Mouse (Mus musculus) MEL (cell line): Measurements from ENCODE around the gene Baz1a. TPM values are rescaled to one million over a fixed set of nuclear protein-coding genes. Genes with fewer than 3 reads are reported as not detected.

Experiments
- DNase-seq: peaks from one replicate; pipeline ENCODE4 v3.0.0; 2011; ENCODE audit warnings: low read depth, low spot score
- H3K27ac ChIP-seq: 2 replicates; pipeline ENCODE4 v1.5.1; 2012; ENCODE audit warnings: low read depth, mild to moderate bottlenecking, control low read depth, low read length, moderate library complexity; ENCODE audit not compliant: control insufficient read depth
- H3K27me3 ChIP-seq, 2 experiments: fragments of 150-350 bp in 1 of 2; sonication (generic) in 1 of 2; 2 replicates each; pipeline ENCODE4 v1.6.1; 2012; ENCODE audit warnings: low read length in 2 of 2, mild to moderate bottlenecking in 2 of 2, improper control_type of control experiment in 1 of 2, moderate library complexity in 1 of 2; ENCODE audit not compliant: insufficient read depth in 2 of 2, control insufficient read depth in 1 of 2
- H3K36me3 ChIP-seq, 2 experiments: 2 replicates each; pipeline ENCODE4 v1.6.1; 2012 to 2014; ENCODE audit warnings: low read length in 2 of 2, improper control_type of control experiment in 1 of 2, inconsistent platforms in 1 of 2, mild to moderate bottlenecking in 1 of 2; ENCODE audit not compliant: insufficient read depth in 2 of 2, control insufficient read depth in 1 of 2
- H3K4me1 ChIP-seq, 2 experiments: fragments of 150-350 bp in 1 of 2; sonication (generic) in 1 of 2; 2 replicates each; pipeline ENCODE4 v1.6.1; 2012; ENCODE audit warnings: low read length in 2 of 2, improper control_type of control experiment in 1 of 2, mild to moderate bottlenecking in 1 of 2; ENCODE audit not compliant: insufficient read depth in 2 of 2, control insufficient read depth in 1 of 2
- H3K4me3 ChIP-seq, 2 experiments: fragments of 150-350 bp in 1 of 2; sonication (generic) in 1 of 2; 2 replicates each; pipeline ENCODE4 v1.5.1; 2012; ENCODE audit warnings: low read depth in 2 of 2, low read length in 2 of 2, mild to moderate bottlenecking in 2 of 2, moderate library complexity in 2 of 2, control low read depth in 1 of 2, improper control_type of control experiment in 1 of 2; ENCODE audit not compliant: control insufficient read depth in 1 of 2, insufficient read depth in 1 of 2
- H3K79me2 ChIP-seq: 2 replicates; pipeline ENCODE4 v1.6.1; 2012; ENCODE audit warnings: mild to moderate bottlenecking, low read length, moderate library complexity; ENCODE audit not compliant: control insufficient read depth, poor library complexity, insufficient read depth
- H3K9ac ChIP-seq: 2 replicates; pipeline ENCODE4 v1.6.1; 2012; ENCODE audit warnings: low read depth, mild to moderate bottlenecking, control low read depth, low read length, moderate library complexity; ENCODE audit not compliant: control insufficient read depth, poor library complexity, severe bottlenecking
- H3K9me3 ChIP-seq: fragments of 150-350 bp; sonication (generic); replicated peaks from 2 replicates; pipeline ENCODE4 v1.6.1; 2012; ENCODE audit warnings: mild to moderate bottlenecking, low read length, improper control_type of control experiment, moderate library complexity; ENCODE audit not compliant: insufficient read depth
- CHD1 ChIP-seq: IDR thresholded peaks from 2 replicates; pipeline ENCODE4 v1.6.1; 2012; ENCODE audit warnings: low read depth, mild to moderate bottlenecking, inconsistent platforms, low read length, improper control_type of control experiment
- CHD2 ChIP-seq: IDR thresholded peaks from 2 replicates; pipeline ENCODE4 v1.6.1; 2011; ENCODE audit warnings: low read length, improper control_type of control experiment
- ELF1 ChIP-seq: IDR thresholded peaks from 2 replicates; pipeline ENCODE4 v1.6.1; 2014; ENCODE audit warnings: low read depth, mild to moderate bottlenecking, inconsistent platforms, low read length, improper control_type of control experiment, moderate library complexity
- GABPA ChIP-seq: IDR thresholded peaks from 2 replicates; pipeline ENCODE4 v1.6.1; 2012; ENCODE audit warnings: low read depth, mild to moderate bottlenecking, inconsistent platforms, low read length, improper control_type of control experiment, moderate library complexity
- JUND ChIP-seq: IDR thresholded peaks from 2 replicates; pipeline ENCODE4 v1.6.1; 2011; ENCODE audit warnings: low read depth, mild to moderate bottlenecking, improper control_type of control experiment, low read length
- MAX ChIP-seq: IDR thresholded peaks from 2 replicates; pipeline ENCODE4 v1.6.1; 2011; ENCODE audit warnings: low read length, improper control_type of control experiment
- MXI1 ChIP-seq: IDR thresholded peaks from 2 replicates; pipeline ENCODE4 v1.6.1; 2011; ENCODE audit warnings: mild to moderate bottlenecking, low read depth, low read length, improper control_type of control experiment
- MYB ChIP-seq: IDR thresholded peaks from 2 replicates; pipeline ENCODE4 v1.6.1; 2011; ENCODE audit warnings: mild to moderate bottlenecking, low read depth, low read length, improper control_type of control experiment
- MYC ChIP-seq: IDR thresholded peaks from 2 replicates; pipeline ENCODE4 v1.6.1; 2011; ENCODE audit warnings: low read depth, mild to moderate bottlenecking, low read length, improper control_type of control experiment, moderate library complexity
- NELFE ChIP-seq: IDR thresholded peaks from 2 replicates; pipeline ENCODE4 v1.6.1; 2011; ENCODE audit warnings: low read depth, low read length, improper control_type of control experiment
- POLR2AphosphoS2 ChIP-seq: IDR thresholded peaks from 2 replicates; pipeline ENCODE4 v1.6.1; 2011; ENCODE audit warnings: low read length, improper control_type of control experiment
- RCOR1 ChIP-seq: IDR thresholded peaks from 2 replicates; pipeline ENCODE4 v1.6.1; 2012; ENCODE audit warnings: low read depth, mild to moderate bottlenecking, inconsistent platforms, low read length, improper control_type of control experiment
- SIN3A ChIP-seq: IDR thresholded peaks from 2 replicates; pipeline ENCODE4 v1.6.1; 2012; ENCODE audit warnings: low read length, improper control_type of control experiment, inconsistent platforms
- SMC3 ChIP-seq: IDR thresholded peaks from 2 replicates; pipeline ENCODE4 v1.6.1; 2011; ENCODE audit warnings: low read depth, low read length, improper control_type of control experiment
- TCF12 ChIP-seq: IDR thresholded peaks from 2 replicates; pipeline ENCODE4 v1.6.1; 2014; ENCODE audit warnings: low read depth, mild to moderate bottlenecking, inconsistent platforms, low read length, improper control_type of control experiment, moderate library complexity
- USF2 ChIP-seq, 2 experiments: IDR thresholded peaks; 2 replicates each; pipeline ENCODE4 v1.6.1; 2011 to 2012; ENCODE audit warnings: improper control_type of control experiment in 2 of 2, low read length in 2 of 2, borderline replicate concordance in 1 of 2, inconsistent platforms in 1 of 2, low read depth in 1 of 2, mild to moderate bottlenecking in 1 of 2; ENCODE audit not compliant: insufficient read depth in 1 of 2
- ZKSCAN1 ChIP-seq: IDR thresholded peaks from 2 replicates; pipeline ENCODE4 v1.6.1; 2012; ENCODE audit warnings: low read depth, mild to moderate bottlenecking, inconsistent platforms, low read length, improper control_type of control experiment, moderate library complexity
- ZMIZ1 ChIP-seq: IDR thresholded peaks from 2 replicates; pipeline ENCODE4 v1.6.1; 2012; ENCODE audit warnings: low read depth, mild to moderate bottlenecking, inconsistent platforms, low read length, improper control_type of control experiment, moderate library complexity
- ZNF384 ChIP-seq: IDR thresholded peaks from 2 replicates; pipeline ENCODE4 v1.6.1; 2012; ENCODE audit warnings: low read depth, mild to moderate bottlenecking, inconsistent platforms, low read length, improper control_type of control experiment
- polyA plus RNA-seq, 2 experiments: library from polyadenylated mRNA; stranded (reverse) in 1 of 2; unstranded in 1 of 2; fragments of >175 nt in 1 of 2; fragments of >200 nt in 1 of 2; gene quantifications; 2 replicates each; pipeline versions ENCODE4 v1.2.1 to v1.2.4; 2012; ENCODE audit warnings: low replicate concordance in 2 of 2, low read depth in 1 of 2; ENCODE audit not compliant: insufficient read length in 2 of 2, insufficient read depth in 1 of 2, missing spikeins in 1 of 2
- total RNA-seq: library from RNA; depleted of rRNA; stranded (reverse); fragments of 300-350 nt; gene quantifications from 2 replicates; pipeline ENCODE4 v1.2.3, GENCODE M21; 2012

Gene Baz1a
- total and polyA plus RNA-seq, 3 experiments, result 39.8 to 203 (median 46.0) TPM

DNA sequence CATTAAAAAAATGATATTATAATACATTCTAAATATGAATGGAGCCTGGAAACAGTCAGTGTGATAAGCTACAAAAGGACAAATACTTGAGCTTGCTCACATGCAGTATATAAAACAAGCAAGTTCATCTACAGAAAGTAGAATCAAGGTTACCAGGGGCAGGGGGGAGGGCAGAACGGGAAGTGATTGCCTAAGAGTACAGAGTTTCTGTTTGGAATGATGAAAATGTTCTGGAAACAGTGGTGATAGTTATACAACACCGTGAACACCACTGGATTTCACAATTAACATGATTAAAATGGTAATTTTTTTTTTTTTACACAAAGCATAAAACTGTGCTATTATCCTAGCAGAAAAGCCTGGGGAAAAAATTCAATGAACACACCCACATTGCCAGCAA, 54.6 kb downstream of the Baz1a start:
- Histone ChIP-seq H3K79me2 (peaks cover 62% of the 10 kb centered on the region), H3K4me1 (peaks cover 0 to 3% of the 10 kb centered on the region in 2 experiments; a peak in 2 of 4 replicates), H3K27me3 (no peaks in the 10 kb centered on the region), H3K9me3 (no peaks in the 10 kb centered on the region), H3K36me3 (peaks cover 20 to 42% of the 10 kb centered on the region in 2 experiments), H3K9ac (no peak overlapping the region), H3K27ac (no peak overlapping the region), H3K4me3 (no peak overlapping the region)
- no peak for DNase-seq
- no peak for TF ChIP-seq MYB
- TF ChIP-seq MXI1, result no peak
- TF ChIP-seq NELFE, result no peak
- TF ChIP-seq SIN3A, result no peak
- no peak for TF ChIP-seq MYC

DNA sequence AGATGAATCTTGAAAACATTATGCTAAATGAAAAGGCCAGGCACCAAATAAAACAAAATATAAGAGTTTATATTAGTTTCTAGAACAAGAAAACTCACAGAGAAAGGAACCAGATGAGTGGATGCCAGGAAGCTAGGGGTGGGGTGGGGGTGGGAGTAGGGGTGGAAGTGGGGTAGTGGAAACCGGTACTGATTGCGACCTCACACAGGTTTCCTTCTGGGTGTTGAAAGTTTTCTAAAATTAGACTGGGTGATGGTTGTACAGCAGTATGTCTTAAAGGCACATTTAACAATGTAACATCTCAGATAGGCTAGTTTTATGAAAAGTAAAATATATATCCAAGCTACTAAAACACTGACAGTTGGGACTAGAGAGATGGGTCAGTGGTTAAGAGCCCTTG, 57.2 kb downstream of the Baz1a start:
- no peak for DNase-seq
- H3K4me1 ChIP-seq, result peaks cover 0 to 3% of the 10 kb centered on the region in 2 experiments; a peak in 2 of 4 replicates
- H3K9me3 ChIP-seq, result no peaks in the 10 kb centered on the region
- no peak overlapping the region for H3K4me3 ChIP-seq
- no peaks in the 10 kb centered on the region for H3K27me3 ChIP-seq
- H3K36me3 ChIP-seq, result peaks cover 20 to 44% of the 10 kb centered on the region in 2 experiments
- peaks cover 46% of the 10 kb centered on the region for H3K79me2 ChIP-seq
- H3K9ac ChIP-seq, result no peak overlapping the region
- H3K27ac ChIP-seq, result no peak overlapping the region
- TF ChIP-seq RCOR1, result no peak
- TF ChIP-seq CHD1, result no peak
- no peak for TF ChIP-seq JUND
- no peak for TF ChIP-seq GABPA
- TF ChIP-seq POLR2AphosphoS2, result no peak
- TF ChIP-seq ZKSCAN1, result no peak
- no peak for TF ChIP-seq CHD2
- no peak for TF ChIP-seq ELF1
- no peak for TF ChIP-seq USF2 (IDR thresholded peaks at IDR 0.05; ENCODE audit: borderline replicate concordance in 1 of 2, insufficient read depth in 1 of 2, low read depth in 1 of 2, low read length in 2 of 2)
- TF ChIP-seq TCF12, result no peak
- no peak for TF ChIP-seq ZMIZ1
- TF ChIP-seq SMC3, result no peak
- TF ChIP-seq ZNF384, result no peak
- no peak for TF ChIP-seq MAX
- TF ChIP-seq MYB, result no peak
